Mouse (Mus musculus) heart, adult 9 months (tissue): ENCODE results near the gene Clcn5.

Source experiments
- DNase-seq, 2 experiments: peaks; one replicate each; pipeline ENCODE4 v3.0.0; 2022; ENCODE audit warnings: low spot score in 2 of 2

The Clcn5 gene

DNA sequence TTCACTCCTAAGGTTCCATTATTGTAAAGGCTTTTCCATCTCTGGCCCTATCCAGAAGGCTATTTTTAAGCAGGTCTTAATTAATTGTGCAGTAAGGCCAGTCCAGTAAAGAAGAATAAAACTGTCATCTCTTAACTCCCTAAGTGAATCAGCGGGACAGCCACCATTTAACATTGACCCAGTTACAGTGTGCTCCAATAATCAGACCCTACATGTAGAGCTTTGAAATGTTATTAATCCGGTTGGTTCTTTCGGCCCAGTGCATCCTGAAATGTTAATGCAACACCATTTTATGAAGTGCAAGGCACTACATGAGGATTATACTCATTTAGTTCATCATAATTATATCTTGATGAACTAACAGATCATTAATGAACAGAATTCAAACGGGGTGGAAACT lies 128.3 kb downstream of the Clcn5 start:
- no peak for DNase-seq

DNA sequence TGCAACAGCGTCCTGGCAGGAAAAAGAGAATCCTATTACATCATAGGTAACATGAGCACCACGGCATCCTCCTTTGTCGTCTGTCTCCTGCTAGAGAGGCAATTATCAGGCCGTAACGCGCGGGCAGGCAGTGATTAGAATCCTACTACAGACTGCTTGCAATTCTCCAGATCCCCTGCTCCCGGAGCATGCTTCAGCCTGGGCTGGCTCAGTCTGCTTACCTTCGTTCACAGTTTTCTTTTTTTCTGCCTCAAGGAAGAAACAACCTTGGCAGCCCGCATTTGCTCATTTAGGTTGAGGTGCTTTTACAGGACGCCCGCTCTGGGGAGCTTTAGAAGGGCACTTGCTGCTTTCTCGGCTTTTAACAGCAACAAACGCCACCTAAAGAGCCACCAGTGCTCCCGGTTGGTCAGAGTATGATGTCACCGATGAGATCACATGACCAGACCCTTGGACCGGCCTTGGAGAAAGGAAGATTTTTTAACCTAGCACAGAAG lies 130.8 kb downstream of the Clcn5 start:
- peak; percentile 20 to 31 for DNase-seq

DNA sequence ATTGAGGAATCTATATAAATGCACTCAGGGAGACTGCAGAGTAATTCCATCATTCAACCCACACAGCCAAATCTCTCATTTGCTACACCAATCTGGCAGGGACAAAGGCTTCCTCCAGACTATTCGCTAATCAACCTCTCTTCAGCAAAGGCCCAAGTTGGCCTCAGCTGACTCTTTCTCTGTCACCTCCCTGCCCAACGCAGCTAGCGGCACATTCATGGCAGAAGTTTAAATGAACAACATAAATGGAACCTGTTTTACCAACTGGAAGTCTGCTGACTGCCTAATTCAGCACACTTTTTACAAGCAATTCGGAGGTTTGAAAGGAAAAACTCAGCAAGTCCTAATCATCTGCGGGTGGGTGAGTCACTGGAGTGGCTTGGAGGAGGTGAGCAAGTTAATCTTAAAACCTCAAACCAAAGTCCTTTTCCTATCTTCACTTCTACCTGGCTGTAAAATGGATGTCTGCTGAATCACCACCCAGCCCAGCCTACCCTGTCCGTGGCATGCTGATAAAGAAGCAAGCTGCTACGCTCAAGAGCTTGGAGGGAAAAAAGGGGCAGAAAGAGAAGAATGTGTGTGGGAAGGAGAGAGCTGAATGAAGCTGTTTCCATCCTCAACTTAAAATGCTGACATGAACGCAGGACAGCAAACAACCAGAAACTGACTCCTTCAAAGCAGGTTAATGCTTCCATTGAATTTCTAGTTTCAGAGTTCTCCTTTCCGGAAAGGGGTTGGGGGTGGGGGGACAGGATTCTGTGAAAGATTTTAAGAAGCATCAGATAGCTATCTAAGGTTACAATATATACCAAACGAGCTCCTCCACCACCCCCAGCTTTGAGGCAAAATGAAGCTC lies 131.5 kb downstream of the Clcn5 start:
- no peak for DNase-seq

DNA sequence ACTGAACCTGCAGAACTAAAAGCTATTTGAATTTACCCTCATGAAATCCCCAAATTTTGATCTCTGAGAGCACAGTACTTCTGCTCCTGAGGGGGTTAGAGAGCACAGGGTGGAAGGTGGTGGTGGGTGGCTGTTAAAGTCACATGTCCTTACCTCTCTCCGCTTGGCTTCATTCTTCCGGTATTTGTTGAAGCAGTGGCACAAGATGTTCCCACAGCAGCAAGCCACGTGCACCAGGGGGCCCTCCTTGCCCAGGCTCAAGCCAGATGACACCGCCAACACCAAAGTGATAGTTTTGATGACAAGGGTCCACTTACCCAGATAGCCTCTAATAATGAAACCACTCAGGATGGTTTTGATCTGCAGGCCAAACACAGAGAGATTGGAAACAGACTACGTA lies 149.0 kb downstream of the Clcn5 start:
- no peak for DNase-seq

DNA sequence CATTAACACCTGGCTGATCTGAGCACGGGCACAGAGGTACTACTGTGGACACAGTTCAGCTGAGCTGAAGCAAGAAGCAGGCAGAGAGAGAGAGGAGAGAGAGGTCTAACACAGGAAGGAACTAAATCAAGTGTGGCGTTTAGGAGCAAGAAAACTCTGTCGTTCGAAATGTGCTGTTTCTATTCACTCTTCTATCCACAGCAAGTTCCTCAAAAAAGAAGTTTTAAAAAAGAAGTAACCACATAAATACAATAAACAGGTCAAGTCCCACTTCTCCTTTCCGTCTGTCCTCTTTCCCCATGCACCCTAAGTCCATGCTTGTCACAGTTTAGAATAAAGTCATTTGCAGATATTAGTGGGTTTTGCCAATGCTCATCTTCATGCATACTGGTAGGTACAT lies 150.4 kb downstream of the Clcn5 start:
- DNase-seq = no peak

DNA sequence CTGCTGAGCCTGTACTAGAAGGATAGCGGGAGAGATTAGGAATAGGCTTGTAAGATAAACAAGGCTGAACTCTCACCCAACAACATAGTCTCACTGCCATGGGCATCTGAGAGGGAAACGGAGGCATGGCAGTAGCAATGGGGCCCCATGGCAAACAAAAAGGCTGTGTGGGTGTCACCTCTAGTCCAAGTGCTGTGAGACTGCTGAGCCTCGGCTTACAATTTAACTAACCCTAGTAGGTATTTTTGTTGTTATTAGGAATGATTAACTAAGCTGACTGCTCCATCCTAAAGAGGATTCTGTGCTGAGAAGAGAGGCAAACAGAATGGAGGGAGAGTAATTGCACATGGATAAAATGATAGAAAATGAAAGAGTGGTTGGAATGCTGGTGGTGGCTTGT lies 161.2 kb downstream of the Clcn5 start:
- DNase-seq = no peak

DNA sequence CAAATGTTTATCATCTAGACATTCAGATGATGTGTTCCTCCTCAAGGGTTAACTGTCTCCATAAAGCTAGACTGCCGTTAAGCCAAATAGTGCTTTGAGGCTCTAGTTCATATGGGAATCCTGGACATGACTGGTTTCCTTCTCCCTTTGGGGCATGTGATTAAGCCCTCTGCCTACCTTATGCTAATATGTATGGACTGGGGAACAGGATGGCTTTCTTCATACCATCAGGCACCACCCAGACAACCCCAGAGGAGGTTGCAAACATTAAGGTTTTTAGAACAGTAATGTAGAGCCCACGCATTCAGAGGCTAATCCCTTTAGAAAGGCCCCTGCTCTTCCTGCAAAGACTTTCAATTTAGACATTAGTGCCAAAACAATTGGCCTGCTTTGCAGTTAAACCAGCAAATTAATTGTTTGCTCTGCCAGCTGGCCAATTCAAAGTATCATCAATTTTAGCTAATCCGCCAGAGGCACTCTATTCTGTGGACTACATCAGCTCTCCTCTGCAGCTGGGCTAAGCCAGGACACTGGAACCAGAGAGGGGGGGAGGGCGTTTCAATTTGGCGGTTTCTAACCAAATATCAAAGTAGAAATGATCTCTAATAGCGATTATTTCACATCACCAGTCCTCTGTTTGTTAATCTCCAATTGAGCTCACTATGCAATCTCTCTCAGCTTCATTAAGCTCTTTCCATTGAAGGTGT lies 163.0 kb downstream of the Clcn5 start:
- no peak for DNase-seq

DNA sequence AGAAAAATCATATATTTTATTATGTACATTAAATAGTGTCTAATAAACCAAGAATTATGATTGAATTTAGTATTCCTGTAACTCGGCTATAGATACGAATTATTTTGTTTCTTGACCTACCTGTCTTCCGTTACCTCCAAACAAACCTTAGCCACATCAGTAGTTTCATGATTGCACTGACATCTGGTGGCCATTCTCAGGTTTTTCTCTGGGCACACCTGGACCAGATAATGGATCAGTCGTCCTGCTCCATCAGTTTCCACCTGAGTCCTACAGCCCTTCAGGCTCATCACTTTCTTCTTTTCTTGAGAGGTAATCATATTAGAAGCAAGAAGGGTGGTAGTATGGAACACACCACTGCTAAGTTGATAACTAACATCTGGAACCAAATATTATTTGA lies 169.0 kb downstream of the Clcn5 start:
- no peak for DNase-seq

DNA sequence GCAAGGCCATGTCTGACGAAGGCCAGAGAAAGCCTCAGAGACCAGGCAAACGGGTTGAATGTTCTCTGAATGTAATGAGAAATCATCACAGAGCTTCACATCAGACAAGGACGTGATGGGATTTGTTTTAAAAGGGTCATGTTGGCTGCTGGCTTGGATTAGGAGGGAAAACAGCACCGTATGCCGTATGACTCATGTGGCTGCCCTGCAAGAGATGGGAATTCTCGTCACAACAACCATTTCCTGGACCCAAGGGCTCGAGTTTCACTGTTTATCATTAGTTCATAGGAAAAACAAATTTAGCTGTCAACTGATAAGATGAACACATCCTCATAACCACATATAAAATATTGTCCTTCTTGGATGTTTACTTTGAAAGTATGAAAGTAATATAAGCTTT lies 173.0 kb downstream of the Clcn5 start:
- no peak for DNase-seq

DNA sequence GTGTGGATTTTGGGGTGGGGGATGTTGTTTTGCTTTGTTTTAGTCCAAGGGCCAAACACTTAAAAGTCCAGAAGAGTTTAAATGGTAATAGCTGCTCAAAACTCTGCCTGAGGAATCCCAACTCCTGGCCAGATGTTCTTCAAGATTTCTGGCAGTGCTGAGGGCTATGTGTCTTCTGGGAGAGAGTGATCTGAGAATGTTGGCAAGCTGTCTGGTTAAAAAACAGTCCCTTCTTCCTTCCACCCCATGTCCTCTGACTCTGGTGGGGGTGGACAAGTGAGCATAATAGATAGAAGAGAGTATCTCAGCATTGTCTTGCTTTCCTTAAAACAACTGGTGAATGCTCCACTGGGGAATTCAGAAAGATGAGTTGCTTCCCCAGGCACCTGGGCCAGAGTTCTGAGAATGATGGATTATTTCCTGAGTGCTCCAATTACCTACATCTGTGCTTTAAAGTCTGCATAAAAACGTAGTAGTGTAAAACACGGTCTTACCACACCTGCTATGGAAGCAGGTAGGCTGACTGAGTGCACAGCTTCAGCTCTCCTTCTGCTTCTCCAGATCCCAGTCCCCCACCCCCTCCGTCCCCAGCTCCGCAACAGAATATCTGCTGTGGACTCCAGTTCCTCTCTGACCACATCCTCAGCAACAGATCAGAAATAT lies 197.4 kb downstream of the Clcn5 start:
- peak in 1 of 2 experiments; percentile 7 for DNase-seq

DNA sequence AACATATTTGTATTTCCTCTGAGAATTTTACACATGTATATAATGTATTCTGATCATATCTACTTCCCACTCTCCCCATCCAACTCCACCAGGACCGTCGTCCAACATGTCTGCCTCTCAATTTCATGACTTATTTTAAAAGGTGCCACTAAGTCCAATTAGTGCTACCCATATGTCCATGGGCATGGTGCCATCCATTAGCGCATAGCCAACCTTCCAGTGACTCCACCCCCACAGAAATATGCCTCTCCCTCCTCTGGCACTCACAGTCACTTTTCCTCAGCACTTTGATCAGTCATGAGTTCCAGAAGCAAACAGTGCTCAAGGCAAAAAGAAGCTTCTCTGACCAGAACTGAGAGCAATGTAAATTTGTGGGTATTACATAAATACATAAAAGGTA lies 204.3 kb downstream of the Clcn5 start:
- no peak for DNase-seq
